Mouse (Mus musculus): Measurements from ENCODE around the gene Rab8b.
A peak's percentile ranks its signal among the peaks of the same experiment; 100 is the strongest.
"Not testable (repeated sequence)": the region's sequence is repeated elsewhere in the genome, so short reads cannot be mapped to it uniquely, and the experiment has no call there.

Gene Rab8b

DNA sequence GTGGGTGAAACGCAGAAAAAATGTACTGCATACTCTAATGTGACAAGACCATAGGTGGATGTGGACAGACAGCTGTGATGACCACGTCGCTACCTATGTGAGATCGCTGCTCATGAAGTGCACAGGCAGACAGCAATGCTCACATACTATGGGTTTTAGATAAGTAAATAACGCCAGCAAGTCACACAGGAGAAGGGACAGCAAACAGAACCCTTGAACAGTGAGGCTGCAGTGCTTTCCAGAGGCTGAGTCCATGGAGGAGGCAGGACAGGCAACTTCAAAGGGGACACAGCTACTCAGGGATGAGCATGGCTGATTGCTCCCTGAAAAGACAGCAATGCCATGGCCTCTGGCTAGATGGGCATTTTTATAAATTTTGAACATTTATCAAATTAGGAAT, 72.7 kb downstream of the Rab8b start:
- no peak for DNase-seq (ENCODE audit: low spot score in 2 of 2)

DNA sequence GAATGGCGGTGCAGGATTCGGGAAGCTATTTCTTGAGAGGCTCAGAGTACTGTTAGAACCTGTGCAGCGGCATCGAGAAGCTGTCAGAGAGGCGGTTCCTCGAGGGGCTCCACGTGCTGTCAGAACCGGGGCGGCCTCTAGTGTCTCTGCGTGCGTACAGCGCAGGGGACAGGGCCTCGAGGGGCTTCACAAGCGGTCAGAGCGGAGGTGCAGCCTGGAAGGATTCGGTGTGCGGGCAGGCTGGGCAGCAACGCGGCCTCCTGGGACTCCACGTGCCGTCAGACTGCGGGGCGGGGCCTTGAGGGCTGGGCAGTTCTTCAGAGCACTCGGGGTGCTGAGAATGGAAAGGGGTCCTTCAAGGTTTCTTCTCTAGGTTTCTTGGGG, 84.4 kb downstream of the Rab8b start:
- no peak for DNase-seq (ENCODE audit: low spot score in 2 of 2)

DNA sequence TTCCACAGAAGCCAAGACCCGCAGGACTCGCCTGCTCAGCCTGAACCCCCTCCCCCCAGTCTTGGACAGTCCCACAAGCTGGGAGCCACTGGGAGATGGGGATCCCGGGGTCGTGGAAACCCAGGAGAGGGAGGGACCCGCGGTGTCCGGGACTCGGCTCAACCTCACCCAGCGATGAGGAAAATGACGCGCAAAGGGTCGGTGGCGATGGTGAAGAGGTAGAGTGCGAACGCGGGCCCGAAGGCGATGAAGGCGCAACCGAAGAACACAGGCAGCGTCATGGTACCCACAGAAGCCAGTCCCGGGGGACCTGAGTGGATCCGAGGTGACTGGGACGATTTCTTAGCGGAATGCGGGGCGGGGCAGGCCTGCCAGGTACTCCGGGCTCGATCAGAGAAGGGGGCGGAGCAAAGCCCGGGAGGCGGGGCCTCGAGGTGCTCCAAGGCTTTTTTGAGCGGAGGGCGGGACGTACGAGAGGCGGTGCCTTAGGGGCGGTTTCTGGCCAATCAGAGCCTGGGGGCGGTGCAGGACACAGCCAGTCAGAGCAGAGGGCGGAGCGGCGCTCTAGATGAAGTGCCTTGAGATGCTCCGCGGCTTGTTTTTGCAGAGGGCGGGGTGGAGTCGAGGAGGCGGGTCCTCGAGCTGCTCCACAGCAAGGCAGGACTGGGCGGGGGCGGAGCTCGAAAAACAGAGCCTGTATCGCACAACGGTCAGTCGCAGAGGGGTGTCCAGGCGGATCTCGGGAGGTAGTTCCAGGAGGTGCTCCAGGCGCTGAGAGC, 85.0 kb downstream of the Rab8b start, which contains the start of gene Aph1c:
TSS of gene Aph1c (minus strand) at position 409 of the 779 bp plus-strand sequence.
- peak; percentile 97 to 98 for DNase-seq (ENCODE audit: low spot score in 2 of 2)

DNA sequence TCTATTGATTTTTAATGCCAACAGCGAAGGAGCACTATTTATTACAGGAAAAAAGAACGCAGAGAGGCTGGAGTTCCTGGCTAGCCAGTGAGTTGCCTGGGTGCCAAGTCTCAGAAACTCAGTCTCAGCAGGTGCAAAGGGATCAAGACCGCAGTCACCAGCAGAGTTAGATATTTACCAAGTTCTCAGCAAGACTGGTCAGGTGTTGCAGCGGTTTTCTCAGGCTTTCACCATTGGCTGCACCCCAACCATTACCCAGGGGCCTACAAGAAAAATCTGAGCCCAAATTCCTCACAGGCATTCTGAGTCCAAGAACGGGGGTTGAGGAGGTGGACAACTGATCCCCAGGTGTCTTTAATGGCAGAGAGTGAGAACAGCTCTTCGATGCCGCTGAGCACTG, 85.6 kb downstream of the Rab8b start:
- DNase-seq (ENCODE audit: low spot score in 2 of 2) = no peak

DNA sequence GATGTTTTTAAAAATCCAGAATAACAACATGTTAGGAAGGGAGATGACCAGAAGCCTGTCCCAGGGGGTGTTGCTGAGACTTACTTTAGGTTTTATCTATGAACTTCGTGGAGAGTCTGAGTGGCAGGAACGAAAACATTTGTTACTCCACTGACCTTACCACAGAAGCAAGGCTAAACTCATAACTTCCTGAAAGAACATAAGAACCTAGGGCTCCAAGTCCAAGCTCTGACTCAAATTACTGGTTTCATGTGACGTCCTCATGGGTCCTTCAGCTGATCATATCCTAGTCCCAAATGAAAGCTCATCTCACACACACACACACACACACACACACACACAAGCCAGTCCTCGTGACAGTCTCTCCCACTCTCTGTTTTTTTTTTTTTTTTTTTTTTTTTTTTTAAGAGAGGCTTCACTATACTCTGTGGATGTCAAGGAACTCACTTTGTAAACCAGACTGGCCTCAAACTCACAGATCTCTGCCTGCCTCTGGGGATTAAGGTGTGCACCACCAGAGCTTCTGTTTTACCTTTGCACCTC, 87.0 kb downstream of the Rab8b start:
- no peak for DNase-seq (ENCODE audit: low spot score in 2 of 2)

DNA sequence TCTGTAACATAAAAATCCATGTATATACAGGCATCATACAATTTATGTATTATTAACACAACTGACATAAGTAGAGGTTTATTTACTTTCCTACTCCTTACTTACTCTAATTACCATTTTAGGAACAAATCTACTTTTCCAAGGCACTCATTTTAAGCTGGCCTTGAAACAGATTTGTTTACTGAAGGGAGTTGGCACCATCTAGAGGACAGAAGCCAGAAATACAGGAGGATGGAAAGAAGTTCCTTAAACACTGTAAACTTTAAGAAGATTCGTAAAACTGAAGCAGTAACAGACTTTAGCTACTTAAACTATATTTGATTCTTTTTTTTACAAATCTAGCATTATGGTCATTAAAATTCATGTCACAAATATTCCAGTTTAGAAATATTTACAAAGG, 93.5 kb downstream of the Rab8b start:
- no peak for DNase-seq (ENCODE audit: low spot score in 2 of 2)

DNA sequence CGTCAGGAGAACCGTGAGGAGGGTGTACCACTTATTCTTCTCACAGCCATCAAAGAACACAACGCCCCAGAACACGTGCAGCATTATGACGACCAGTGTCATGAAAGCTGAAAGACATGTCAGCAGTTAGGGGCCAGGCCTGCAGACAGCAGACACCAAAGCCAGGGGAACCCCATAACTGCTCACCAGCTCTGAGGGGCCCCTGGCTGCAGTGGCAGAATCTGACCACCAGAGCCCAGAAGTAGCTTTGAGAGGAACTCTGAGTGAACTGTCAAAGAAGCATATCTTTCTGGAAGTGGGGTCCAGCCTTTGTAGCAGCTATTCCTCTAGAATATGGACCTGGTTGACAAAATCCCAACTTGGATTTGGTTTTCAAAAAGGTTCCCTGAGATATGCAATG, 97.2 kb downstream of the Rab8b start:
- DNase-seq (ENCODE audit: low spot score in 2 of 2) = not testable (repeated sequence)

DNA sequence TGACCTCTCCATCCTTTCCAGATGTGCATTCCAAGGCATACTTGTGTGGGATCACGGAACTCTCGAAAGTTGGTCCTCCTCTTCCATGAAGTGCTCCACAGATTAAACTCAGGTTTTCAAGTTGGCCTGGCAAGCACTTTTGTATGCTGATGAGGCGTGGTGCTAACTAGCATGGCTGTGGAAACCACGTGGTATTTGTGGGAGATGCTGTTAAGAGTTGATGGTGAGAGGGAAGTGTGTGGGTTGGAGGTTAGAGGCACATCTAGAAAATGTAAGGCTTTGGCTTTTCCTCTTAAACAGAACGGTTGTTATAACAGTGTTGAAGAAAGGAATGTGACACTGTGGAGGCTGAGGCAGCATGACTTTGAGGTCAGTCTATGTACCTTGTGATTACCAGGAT, 98.5 kb downstream of the Rab8b start:
- DNase-seq (ENCODE audit: low spot score in 2 of 2) = no peak

DNA sequence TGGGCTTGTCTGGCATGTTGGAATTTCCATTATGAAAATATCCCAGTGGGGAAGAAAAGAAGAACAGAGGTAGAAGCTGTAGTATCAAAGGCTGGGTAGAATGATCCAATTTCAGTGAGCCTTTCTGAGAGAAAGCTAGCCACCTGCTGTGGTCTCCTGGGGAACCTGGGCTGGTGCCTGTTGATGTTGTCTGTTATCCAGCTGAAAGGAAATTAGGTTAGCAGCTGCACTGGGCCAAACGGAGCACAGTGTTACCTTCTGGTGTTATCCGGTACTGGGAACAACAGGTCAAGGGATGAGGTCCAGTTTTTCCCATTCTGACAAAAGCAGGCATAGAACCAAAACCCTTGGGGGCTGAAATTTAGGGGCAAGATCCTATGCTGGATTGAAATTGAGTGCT, 106.1 kb downstream of the Rab8b start:
- no peak for DNase-seq (ENCODE audit: low spot score in 2 of 2)

DNA sequence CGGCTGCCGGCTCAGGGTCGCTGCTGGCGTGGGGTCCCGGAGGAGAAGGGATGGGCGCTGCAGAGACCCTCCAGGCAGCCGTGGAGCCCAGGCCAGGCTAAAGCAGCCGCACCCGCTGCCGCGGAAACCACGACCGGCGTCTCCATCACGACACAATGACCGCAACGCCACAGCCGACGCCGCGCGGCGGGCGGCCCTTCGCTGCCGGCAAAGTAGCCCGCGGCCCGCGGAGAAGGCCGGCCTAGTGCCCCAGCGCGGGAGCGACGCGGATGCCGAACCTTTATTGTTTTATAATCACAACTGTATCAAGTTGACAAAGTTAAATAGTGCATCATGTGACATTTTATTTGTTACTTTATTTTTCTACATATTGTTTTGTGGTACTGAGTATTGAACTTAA, 113.5 kb downstream of the Rab8b start:
- DNase-seq (ENCODE audit: low spot score in 2 of 2) = not testable (repeated sequence)

DNA sequence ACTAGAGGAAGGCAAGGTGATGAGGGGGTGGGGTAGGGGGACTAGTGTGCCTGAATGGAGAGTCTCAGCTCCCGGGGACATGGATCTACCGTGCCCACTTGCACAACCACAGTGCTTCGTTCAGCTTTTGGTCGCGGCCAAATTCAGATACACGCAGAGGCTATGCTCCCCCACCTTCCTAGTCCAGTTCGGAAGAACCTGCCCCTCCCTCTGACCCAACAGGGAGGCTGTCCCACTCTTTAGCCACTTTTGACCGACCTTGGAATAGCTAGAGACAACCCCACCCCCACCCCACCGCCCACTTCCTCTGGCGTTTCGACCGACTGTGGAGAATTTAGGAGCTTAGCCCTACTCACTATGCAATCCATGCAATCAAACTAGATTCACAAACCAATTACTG, 117.5 kb downstream of the Rab8b start:
- no peak for DNase-seq (ENCODE audit: low spot score in 2 of 2)

DNA sequence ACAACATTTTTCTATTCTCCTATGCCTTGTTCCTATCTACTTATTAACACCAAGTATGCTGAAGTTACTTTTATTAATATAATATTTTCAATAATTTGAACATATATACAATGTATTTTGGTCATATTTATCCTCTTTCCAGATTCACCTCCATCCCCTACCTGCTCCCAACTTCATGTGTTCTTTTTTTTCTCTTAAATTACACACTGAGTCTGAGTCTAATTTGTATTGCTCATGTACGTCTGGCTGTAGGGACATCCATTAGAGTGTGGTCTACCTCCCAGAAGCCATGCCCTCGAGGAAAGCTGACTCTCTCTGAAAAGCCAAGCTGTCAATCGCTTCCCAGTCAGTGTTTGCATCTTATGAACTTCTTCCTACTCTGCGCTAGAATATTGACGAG, 122.7 kb downstream of the Rab8b start, which contains the start of gene Gm10647:
TSS of gene Gm10647 (plus strand) at position 301 of the 400 bp plus-strand sequence.
- no peak for DNase-seq (ENCODE audit: low spot score in 2 of 2)

DNA sequence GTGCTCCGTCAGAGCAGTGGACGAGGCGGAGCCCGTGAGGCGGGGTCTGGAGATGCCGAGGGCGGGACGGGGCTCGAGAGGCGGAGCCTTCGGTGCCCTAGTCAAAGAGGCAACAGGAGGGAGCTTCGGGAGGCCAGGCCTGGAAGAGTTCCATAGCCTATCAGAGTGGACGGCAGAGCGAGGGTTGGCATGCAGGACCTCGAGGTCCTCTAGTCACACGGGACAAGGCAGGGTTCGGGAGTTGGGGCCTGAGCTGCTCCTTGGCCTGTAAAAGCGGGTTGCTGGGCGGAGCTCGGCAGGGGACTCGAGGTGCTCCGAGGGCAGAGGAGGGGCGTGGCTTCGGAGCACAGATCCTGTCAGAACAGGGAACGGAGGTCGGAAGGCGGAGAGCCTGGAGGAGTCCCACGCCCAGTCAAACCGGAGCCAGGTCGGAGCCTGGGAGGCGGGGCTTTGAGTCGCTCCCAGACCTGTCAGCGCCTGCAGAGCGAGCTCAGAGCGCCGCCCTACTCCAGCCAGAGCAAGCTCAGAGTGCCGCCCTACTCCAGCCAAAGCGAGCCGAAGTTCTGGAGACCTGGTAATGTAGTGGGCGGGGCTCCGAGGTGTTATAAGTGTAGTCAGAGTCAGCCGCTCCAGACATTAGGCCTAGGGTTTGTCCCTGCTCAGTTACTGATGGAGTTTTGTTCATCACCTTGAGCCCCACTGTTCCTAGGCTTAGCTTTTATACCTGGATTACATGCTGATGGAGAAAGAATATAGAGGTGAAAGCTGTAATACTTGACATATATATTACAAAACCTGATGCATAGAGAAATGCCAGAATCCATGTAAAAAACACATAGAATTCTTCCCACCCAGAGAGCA, 123.8 kb downstream of the Rab8b start, which contains the start of gene Aph1b:
TSS of gene Aph1b (minus strand) at position 27 of the 861 bp plus-strand sequence.
- peak; percentile 89 to 91 for DNase-seq (ENCODE audit: low spot score in 2 of 2)

DNA sequence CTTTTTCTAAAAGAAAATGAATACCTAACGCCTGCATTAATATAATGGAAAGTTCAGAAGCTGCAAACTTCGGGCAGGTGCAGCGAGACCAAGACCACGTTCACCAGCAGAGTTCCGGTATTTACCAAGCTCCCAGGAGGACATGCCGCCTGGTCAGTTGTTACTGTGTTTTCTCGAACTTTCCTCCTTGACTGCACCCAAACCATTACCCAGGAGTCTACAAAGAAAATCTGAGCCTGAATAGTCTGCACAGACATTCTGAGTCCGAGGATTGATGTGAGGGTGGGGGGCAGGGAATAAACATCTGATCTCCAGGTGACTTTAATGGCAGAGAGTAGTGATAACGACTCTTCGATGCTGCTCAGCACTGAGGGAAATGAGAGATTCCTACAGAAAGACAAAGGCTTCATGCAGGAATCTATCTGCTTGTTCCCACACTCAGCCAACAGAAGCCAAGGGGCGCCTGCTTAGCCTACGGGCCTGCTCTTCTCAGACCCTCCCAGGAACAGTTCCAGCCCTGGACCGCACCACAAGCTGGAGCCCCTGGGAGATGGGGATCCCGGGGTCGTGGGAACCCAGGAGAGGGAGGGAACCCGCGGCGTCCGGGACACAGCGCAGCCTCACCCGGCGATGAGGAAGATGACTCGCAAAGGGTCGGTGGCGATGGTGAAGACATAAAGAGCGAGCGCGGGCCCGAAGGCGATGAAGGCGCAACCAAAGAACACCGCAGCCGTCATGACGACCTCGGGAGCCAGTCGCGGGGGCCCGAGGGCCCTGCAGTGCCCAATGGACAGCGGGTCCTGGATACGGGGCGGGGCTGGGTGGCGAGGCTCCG, 124.6 kb downstream of the Rab8b start:
- DNase-seq (ENCODE audit: low spot score in 2 of 2) = no peak
